Mouse (Mus musculus): ENCODE data around the gene Ndc1. TPM values are rescaled to one million over a fixed set of nuclear protein-coding genes. Genes with fewer than 3 reads are reported as not detected.
A peak's percentile ranks its signal among the peaks of the same experiment; 100 is the strongest.

Ndc1 gene
- 17.1 and 18.7 TPM in 2 replicates for polyA plus RNA-seq (2015; fragmentation: Nextera tagmentation; extraction: Ambion mirVana)

GRCm38 (mm10) chr4:107367567-107368314, at the start of gene Ndc1:
Gene Ndc1, plus strand, starts transcription at chr4:107367784.
- peaks cover 18% of the 10 kb centered on the region for H3K36me3 ChIP-seq
- peak within 1 kb of the TSS; percentile 79 for H3K4me3 ChIP-seq
- peak within 1 kb of the TSS; percentile 91 for H3K27ac ChIP-seq (replicated peaks)
- under 1% methylated on average over 51 of the region's 51 CpGs for WGBS
- H3K9me3 ChIP-seq: no peaks in the 10 kb centered on the region
- H3K27me3 ChIP-seq: no peaks in the 10 kb centered on the region
- peak; percentile 97 for ATAC-seq (ENCODE audit: low read depth)
- H3K4me2 ChIP-seq: peak within 1 kb of the TSS; percentile 76
- H3K9ac ChIP-seq: peak within 1 kb of the TSS; percentile 81
- H3K4me1 ChIP-seq (replicated peaks): peaks cover 8% of the 10 kb centered on the region

GRCm38 (mm10) chr4:107318646-107319045, 48.9 kb upstream of the Ndc1 start:
- 76% methylated on average over 8 of the region's 8 CpGs for WGBS
- ATAC-seq (ENCODE audit: low read depth): no peak

GRCm38 (mm10) chr4:107321041-107321440, 46.5 kb upstream of the Ndc1 start:
- H3K27me3 ChIP-seq: no peaks in the 10 kb centered on the region
- no peaks in the 10 kb centered on the region for H3K9me3 ChIP-seq
- no peak overlapping the region for H3K9ac ChIP-seq
- H3K4me1 ChIP-seq (replicated peaks): no peaks in the 10 kb centered on the region
- H3K27ac ChIP-seq (replicated peaks): no peak overlapping the region
- H3K4me2 ChIP-seq: no peak overlapping the region
- ATAC-seq (ENCODE audit: low read depth): no peak
- 74% methylated on average over 2 of the region's 2 CpGs for WGBS
- H3K36me3 ChIP-seq: peaks cover 87% of the 10 kb centered on the region
- no peak overlapping the region for H3K4me3 ChIP-seq

More at GRCm38 (mm10) chr4:107318646-107319045, 48.9 kb upstream of the Ndc1 start:
- Histone ChIP-seq H3K4me3 (no peak overlapping the region), H3K27ac (replicated peaks) (no peak overlapping the region), H3K9me3 (no peaks in the 10 kb centered on the region), H3K4me1 (replicated peaks) (peaks cover 13% of the 10 kb centered on the region), H3K36me3 (peaks cover 73% of the 10 kb centered on the region), H3K4me2 (no peak overlapping the region), H3K9ac (no peak overlapping the region), H3K27me3 (no peaks in the 10 kb centered on the region)

GRCm38 (mm10) chr4:107323113-107323512, 44.5 kb upstream of the Ndc1 start:
- Histone ChIP-seq H3K9me3 (no peaks in the 10 kb centered on the region), H3K9ac (no peak overlapping the region), H3K36me3 (peaks cover 83% of the 10 kb centered on the region), H3K4me2 (no peak overlapping the region), H3K27ac (replicated peaks) (no peak overlapping the region), H3K4me1 (replicated peaks) (no peaks in the 10 kb centered on the region), H3K27me3 (no peaks in the 10 kb centered on the region), H3K4me3 (no peak overlapping the region)
- 94% methylated on average over 2 of the region's 2 CpGs for WGBS
- no peak for ATAC-seq (ENCODE audit: low read depth)

GRCm38 (mm10) chr4:107328530-107328929, 39.1 kb upstream of the Ndc1 start:
- ATAC-seq (ENCODE audit: low read depth): no peak
- Histone ChIP-seq H3K9me3 (no peaks in the 10 kb centered on the region), H3K4me2 (no peak overlapping the region), H3K4me3 (no peak overlapping the region), H3K36me3 (peaks cover 50% of the 10 kb centered on the region), H3K27me3 (no peaks in the 10 kb centered on the region), H3K9ac (no peak overlapping the region), H3K4me1 (replicated peaks) (no peaks in the 10 kb centered on the region), H3K27ac (replicated peaks) (no peak overlapping the region)
- 94% methylated on average over 8 of the region's 8 CpGs for WGBS

- peaks cover 39% of the 10 kb centered on the region for H3K36me3 ChIP-seq
- no peak overlapping the region for H3K9ac ChIP-seq
- H3K4me3 ChIP-seq: no peak overlapping the region
- no peak overlapping the region for H3K27ac ChIP-seq (replicated peaks)
- H3K27me3 ChIP-seq: no peaks in the 10 kb centered on the region
- ATAC-seq (ENCODE audit: low read depth): no peak
- WGBS: 91% methylated on average over 4 of the region's 4 CpGs
- no peaks in the 10 kb centered on the region for H3K9me3 ChIP-seq
- no peaks in the 10 kb centered on the region for H3K4me1 ChIP-seq (replicated peaks)
- H3K4me2 ChIP-seq: no peak overlapping the region
Measured at GRCm38 (mm10) chr4:107333514-107333913, 34.1 kb upstream of the Ndc1 start.

- Histone ChIP-seq H3K4me1 (replicated peaks) (peaks cover 11% of the 10 kb centered on the region), H3K4me2 (no peak overlapping the region), H3K27me3 (no peaks in the 10 kb centered on the region), H3K36me3 (peaks cover 26% of the 10 kb centered on the region), H3K9ac (no peak overlapping the region), H3K27ac (replicated peaks) (no peak overlapping the region), H3K4me3 (no peak overlapping the region), H3K9me3 (no peaks in the 10 kb centered on the region)
- ATAC-seq (ENCODE audit: low read depth): no peak
- 78% methylated on average over 8 of the region's 8 CpGs for WGBS
Measured at GRCm38 (mm10) chr4:107336356-107336755, 31.2 kb upstream of the Ndc1 start.

GRCm38 (mm10) chr4:107337455-107337854, 30.1 kb upstream of the Ndc1 start:
- Histone ChIP-seq H3K9ac (no peak overlapping the region), H3K4me2 (no peak overlapping the region), H3K36me3 (peaks cover 26% of the 10 kb centered on the region), H3K4me1 (replicated peaks) (peaks cover 11% of the 10 kb centered on the region), H3K4me3 (no peak overlapping the region), H3K27me3 (no peaks in the 10 kb centered on the region), H3K27ac (replicated peaks) (no peak overlapping the region), H3K9me3 (no peaks in the 10 kb centered on the region)
- WGBS: 92% methylated on average over 5 of the region's 5 CpGs
- no peak for ATAC-seq (ENCODE audit: low read depth)

GRCm38 (mm10) chr4:107341354-107341753, 26.2 kb upstream of the Ndc1 start:
- Histone ChIP-seq H3K4me2 (peak overlapping the region; percentile 27; the same call in 1 of the 2 replicates), H3K4me3 (no peak overlapping the region), H3K27me3 (no peaks in the 10 kb centered on the region), H3K9ac (no peak overlapping the region), H3K9me3 (no peaks in the 10 kb centered on the region), H3K36me3 (peaks cover 32% of the 10 kb centered on the region), H3K4me1 (replicated peaks) (peaks cover 11% of the 10 kb centered on the region), H3K27ac (replicated peaks) (peak overlapping the region; percentile 18; the same call in 1 of the 2 replicates)
- no peak for ATAC-seq (ENCODE audit: low read depth)
- WGBS: 31% methylated on average over 5 of the region's 5 CpGs

GRCm38 (mm10) chr4:107344612-107345011, 23.0 kb upstream of the Ndc1 start:
- Histone ChIP-seq H3K27me3 (no peaks in the 10 kb centered on the region), H3K36me3 (peaks cover 11% of the 10 kb centered on the region; the same call in 1 of the 2 replicates), H3K27ac (replicated peaks) (no peak overlapping the region), H3K9ac (no peak overlapping the region), H3K9me3 (no peaks in the 10 kb centered on the region), H3K4me2 (no peak overlapping the region), H3K4me1 (replicated peaks) (peaks cover 25% of the 10 kb centered on the region), H3K4me3 (no peak overlapping the region)
- 75% methylated on average over 7 of the region's 7 CpGs for WGBS
- ATAC-seq (ENCODE audit: low read depth): no peak

- 73% methylated on average over 6 of the region's 6 CpGs for WGBS
- H3K36me3 ChIP-seq: peaks cover 11% of the 10 kb centered on the region; the same call in 1 of the 2 replicates
- H3K9me3 ChIP-seq: no peaks in the 10 kb centered on the region
- peaks cover 14% of the 10 kb centered on the region for H3K4me1 ChIP-seq (replicated peaks)
- no peak overlapping the region for H3K9ac ChIP-seq
- no peak for ATAC-seq (ENCODE audit: low read depth)
- no peak overlapping the region for H3K4me2 ChIP-seq
- H3K27me3 ChIP-seq: no peaks in the 10 kb centered on the region
- H3K27ac ChIP-seq (replicated peaks): no peak overlapping the region
- H3K4me3 ChIP-seq: no peak overlapping the region
Measured at GRCm38 (mm10) chr4:107347221-107347620, 20.4 kb upstream of the Ndc1 start.

- WGBS: 57% methylated on average over 20 of the region's 20 CpGs
- no peaks in the 10 kb centered on the region for H3K9me3 ChIP-seq
- H3K4me1 ChIP-seq (replicated peaks): peaks cover 18% of the 10 kb centered on the region
- H3K27me3 ChIP-seq: no peaks in the 10 kb centered on the region
- H3K9ac ChIP-seq: peak overlapping the region; percentile 50; the same call in 1 of the 2 replicates
- H3K4me2 ChIP-seq: peak overlapping the region; percentile 20; the same call in 1 of the 2 replicates
- H3K36me3 ChIP-seq: peaks cover 11% of the 10 kb centered on the region; the same call in 1 of the 2 replicates
- H3K4me3 ChIP-seq: no peak overlapping the region
- ATAC-seq (ENCODE audit: low read depth): 0 out of 2 replicates have a peak, but pooled peaks have one; percentile 47
- H3K27ac ChIP-seq (replicated peaks): peak overlapping the region; percentile 74
Measured at GRCm38 (mm10) chr4:107348529-107349310, 18.9 kb upstream of the Ndc1 start.

Data from neural tube, embryonic 13.5 days (tissue).